Mouse (Mus musculus): ENCODE data around the gene Vamp2.
A peak's percentile ranks its signal among the peaks of the same experiment; 100 is the strongest.

Vamp2 gene

DNA sequence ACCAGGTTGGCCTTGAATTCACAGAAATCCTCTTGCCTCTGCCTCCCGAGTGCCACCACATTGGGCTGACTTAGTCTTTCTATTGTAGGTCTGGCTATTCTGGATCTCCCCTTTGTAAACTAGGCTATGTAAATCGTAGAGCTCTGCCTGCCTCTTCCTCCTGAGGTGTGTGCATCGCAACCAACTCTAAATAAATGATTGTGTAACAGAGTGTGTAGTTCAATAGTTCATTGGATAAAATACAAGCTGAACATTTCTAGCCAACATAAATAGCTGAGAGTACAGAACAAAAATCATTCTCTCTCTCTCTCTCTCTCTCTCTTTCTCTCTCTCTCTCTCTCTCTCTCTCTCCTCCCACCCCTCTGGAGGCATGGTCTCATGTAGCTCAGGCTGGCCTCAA, 26.3 kb downstream of the Vamp2 start:
- no peak for DNase-seq (ENCODE audit: low read depth)

GRCm38 (mm10) chr11:69116843-69117242, 28.6 kb downstream of the Vamp2 start:
- no peak for DNase-seq (ENCODE audit: low read depth)

DNA sequence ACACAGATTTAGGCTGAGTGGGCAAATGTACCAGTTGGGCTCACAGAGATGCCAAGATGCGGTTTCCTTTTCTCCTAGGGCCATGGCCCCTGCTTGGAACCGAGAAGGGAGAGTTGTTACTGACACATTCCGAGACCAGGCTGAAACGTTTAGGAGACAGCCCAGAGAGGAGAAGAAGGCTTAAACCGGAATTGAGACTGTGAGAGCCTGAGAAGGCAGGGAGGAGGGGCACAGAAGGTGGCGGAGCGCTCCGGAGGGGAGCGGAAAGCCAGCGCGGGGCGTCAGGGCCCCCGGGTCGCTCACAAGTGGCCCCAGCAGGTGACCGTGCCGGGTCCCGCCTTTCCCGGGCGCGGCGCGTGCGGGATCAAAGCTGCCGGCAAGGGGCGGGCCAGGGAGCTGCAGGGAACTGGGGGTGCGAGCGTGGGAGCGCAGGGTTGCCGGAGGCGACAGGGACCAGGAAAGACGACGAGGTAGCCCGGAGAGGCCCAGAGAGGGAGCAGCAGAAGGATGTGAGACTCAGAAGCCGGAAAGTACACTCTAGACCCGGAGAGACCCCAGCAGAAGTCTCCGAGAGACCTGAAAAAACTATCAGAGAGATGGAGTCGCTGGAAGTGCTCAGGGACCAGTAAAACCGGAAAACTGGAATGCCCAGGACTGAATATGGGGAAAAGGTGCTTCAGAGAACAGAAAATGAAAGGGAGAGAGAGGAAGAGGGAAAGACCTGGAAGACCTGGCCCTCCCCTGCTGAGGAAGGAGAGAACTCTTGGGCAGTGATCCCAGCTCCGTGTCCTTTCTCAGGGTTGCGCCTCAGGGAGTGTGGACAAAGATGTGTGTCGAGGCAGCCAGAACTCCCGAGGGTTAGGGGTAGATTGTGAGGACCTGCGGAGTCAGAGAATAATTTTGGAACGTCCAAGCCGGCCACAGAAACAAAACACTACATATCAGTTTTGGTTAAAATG, 29.7 kb downstream of the Vamp2 start:
- DNase-seq (ENCODE audit: low read depth), result peak; percentile 49

DNA sequence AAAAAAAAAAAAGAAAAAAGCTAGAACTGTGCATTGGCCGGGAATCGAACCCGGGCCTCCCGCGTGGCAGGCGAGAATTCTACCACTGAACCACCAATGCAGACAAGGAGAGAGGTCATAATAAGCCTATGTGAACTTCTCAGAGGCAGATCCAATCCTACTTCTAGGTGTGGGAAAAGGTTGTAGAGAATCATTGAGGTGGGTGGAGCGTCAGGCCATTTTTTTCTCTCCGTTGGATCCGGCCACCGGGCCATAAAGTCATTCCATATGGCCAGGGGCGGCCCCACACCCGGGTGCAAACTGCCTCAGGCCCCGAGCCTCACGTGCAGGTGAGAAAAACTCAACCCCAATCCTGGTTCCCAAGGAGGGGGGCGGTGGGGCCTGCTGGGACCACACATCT, 30.5 kb downstream of the Vamp2 start:
- peak; percentile 90 for DNase-seq (ENCODE audit: low read depth)

DNA sequence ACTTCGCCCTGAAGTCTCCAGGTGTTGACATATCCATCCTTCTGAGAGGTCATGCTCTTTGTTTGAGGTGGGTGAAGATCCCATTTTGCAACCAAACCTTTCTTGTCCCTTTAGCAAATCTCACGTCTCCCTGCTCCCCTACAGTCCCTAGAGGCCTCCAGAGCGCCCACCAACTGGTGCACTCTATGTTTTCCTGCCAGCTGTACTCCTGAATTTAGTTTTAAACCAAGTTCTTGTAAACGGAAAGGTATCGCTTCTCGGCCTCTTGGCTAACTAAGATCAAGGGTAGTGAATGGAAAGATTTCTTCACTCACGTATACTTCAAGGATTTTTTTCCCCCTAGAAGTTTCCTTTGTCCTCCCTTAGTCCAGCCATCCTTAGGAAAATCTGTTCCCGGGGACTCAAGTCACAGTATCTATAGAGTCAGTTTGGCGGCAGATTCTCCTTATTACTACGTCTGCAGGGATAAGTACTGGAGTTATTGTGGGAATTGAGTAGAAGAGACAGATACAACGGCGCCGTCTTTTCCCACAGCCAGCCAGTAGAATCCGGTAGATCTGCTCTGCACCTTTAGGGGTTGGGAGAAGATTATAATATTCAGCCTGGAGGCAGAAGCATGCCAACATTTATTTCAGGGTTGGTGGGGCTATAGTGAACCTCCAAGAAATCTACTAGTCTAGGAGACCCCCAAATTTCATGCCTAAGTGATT, 31.3 kb downstream of the Vamp2 start:
- no peak for DNase-seq (ENCODE audit: low read depth)

- DNase-seq (ENCODE audit: low read depth), result no peak
Observed at GRCm38 (mm10) chr11:69120221-69121000, 32.1 kb downstream of the Vamp2 start, which contains the start of gene Hes7. Gene Hes7 (plus strand): TSS chr11:69120404.

- DNase-seq (ENCODE audit: low read depth), result no peak
Observed at GRCm38 (mm10) chr11:69121001-69121740, 32.9 kb downstream of the Vamp2 start.

DNA sequence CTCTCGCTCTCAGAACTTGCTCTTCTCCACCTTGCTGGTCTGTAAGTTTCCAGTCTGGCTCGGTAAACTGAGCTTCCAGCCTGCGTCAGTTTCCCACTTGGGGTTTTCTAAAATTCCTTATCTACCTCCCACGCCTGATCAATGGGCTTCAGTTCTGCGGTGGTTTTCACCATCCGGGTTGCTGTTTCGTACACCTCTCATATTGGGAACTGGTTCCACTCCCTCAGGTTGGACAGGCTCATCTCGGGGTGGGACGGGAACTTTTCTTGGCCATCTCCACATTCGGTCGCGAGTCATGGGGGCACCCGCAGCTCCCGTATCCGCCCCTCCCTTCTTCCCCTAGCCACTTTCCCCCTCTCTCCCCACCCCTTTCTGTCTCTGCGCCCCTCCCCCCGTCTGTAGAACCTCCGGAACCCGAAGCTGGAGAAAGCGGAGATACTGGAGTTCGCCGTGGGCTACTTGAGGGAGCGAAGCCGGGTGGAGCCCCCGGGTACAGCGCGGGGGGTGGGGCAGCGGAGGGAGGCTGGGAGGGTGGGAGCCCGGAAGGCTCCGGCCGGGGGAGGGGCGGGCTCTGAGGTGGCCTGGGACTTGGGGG, 33.5 kb downstream of the Vamp2 start:
- DNase-seq (ENCODE audit: low read depth), result no peak

GRCm38 (mm10) chr11:69122336-69122951, 34.2 kb downstream of the Vamp2 start, which contains the start of gene 9130213A22Rik:
Gene 9130213A22Rik (minus strand): TSS chr11:69122589.
- DNase-seq (ENCODE audit: low read depth), result peak; percentile 90

DNA sequence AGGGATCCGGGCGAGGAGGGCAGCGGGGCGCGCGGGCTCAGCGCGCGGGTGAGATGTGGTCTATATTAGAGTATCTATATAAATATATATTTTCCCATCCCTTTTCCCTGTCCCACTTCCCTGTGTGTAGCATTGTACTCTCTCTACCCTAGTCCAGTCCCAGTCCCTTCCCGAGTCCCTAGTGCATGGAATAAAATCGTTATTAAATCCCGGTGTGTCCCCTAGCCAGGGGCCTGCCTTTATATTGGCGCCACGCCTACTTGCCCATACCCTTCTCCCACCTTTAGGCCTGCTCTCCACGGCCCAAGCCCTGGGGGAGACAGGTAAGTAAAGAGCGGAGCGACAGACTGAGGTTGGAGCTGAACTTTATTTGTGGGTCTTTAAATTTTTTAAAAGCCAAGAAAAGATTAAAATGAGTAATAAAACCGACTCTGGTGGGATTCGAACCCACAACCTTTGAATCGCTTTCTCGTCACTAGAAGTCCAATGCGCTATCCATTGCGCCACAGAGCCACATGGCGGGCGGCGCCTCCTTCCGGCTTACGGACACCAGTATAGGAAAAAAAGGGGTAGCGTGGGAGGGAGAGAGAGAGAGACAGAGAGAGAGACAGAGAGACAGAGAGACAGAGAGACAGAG, 34.9 kb downstream of the Vamp2 start:
- peak; percentile 96 for DNase-seq (ENCODE audit: low read depth)

DNA sequence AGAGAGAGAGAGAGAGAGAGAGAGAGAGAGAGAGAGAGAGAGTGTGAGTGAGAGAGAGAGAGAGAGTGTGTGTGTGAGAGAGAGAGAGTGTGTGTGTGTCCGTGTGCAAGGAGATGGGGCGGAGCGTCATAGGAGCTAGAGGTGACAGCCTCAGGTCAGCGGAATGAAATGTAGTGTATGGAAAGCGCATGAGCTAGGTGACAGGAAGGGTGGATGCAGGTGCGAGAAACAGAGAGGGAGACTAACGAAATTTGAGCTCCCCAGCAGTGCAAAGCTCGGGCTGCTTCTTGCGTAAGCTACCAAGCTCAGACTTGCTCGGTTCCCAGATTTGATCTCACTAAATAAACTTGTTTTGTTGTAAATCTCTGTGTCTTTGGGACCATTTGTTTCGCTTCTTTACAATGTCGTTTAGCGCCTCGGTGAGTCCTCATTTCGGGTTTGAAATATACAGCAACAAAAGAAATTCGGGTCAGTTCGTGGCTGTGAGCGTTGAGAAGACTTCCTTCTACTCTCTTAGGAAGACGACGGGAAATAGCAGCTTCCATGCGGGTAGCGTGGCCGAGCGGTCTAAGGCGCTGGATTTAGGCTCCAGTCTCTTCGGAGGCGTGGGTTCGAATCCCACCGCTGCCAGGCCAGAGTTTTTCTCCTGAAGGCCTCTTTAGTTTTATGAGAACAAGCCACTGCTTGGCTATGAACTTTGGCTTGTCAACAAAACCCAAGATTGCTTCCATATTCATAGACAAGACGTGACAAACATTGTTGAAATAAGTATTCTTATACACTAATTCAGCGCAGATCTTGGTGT, 35.6 kb downstream of the Vamp2 start:
- DNase-seq (ENCODE audit: low read depth), result peak; percentile 97

- DNase-seq (ENCODE audit: low read depth), result no peak
Observed at GRCm38 (mm10) chr11:69124498-69124847, 36.2 kb downstream of the Vamp2 start.

DNA sequence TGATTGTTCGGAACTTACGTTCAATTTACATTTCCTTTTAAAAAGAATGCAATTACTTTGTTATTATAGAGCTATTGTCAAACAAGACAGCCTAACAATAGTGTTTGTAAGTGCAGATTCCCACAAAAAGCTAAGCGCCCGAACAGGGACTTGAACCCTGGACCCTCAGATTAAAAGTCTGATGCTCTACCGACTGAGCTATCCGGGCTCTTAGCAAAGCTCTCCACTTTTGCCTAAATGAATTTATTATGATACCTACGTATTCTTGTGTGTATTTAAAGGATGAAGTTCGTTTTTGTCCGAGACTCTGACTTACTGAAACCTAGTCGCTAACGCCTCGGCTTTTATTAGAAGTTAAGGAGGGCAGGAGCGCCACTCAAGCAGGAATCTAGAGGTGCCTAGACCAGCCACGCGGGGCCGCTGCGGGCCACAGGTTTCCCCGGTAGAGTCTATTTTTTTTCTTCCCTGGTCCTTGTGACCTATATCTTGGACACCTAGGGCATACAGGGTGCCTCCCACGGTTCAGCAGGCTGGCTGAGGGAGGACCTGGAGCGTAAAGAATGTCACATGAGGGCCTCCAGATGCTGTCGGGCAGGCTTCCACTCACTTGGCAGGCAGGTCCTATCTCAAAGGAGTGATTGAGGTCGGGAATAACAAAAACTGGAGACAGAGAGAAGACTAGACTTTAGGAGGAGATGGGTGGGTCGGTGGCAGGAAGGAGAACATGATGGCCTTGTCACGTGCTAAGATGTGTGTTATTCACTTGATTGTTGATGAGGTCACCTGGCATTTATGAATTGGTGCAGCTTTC, 37.0 kb downstream of the Vamp2 start:
- peak; percentile 98 for DNase-seq (ENCODE audit: low read depth)

DNA sequence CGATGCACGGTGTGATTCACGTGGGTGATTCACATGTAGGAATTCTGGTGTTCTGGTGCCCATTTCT, 37.4 kb downstream of the Vamp2 start, which contains the start of gene Aloxe3:
TSS of gene Aloxe3 (plus strand) at position 45 of the 67 bp plus-strand sequence.
- no peak for DNase-seq (ENCODE audit: low read depth)

GRCm38 (mm10) chr11:69125919-69126705, 37.8 kb downstream of the Vamp2 start:
- no peak for DNase-seq (ENCODE audit: low read depth)

DNA sequence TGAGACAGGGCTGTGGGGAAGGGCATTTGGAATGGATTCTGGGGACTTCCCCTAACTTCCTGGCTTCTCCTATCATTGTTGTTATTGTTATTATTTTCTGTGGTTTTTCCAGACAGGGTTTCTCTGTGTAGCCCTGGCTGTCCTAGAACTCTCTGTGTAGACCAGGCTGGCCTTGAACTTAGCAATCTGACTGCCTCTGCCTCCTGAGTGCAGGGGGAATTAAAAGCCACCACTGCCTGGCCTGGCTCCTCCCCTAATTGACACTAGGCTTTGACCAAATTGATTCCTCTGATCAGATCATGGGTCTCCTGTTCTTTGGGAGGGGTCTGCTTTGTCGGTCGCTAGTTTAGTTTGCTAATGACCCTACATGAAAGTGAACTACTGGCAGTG, 38.4 kb downstream of the Vamp2 start:
- no peak for DNase-seq (ENCODE audit: low read depth)

GRCm38 (mm10) chr11:69128426-69129122, 40.3 kb downstream of the Vamp2 start:
- no peak for DNase-seq (ENCODE audit: low read depth)

DNA sequence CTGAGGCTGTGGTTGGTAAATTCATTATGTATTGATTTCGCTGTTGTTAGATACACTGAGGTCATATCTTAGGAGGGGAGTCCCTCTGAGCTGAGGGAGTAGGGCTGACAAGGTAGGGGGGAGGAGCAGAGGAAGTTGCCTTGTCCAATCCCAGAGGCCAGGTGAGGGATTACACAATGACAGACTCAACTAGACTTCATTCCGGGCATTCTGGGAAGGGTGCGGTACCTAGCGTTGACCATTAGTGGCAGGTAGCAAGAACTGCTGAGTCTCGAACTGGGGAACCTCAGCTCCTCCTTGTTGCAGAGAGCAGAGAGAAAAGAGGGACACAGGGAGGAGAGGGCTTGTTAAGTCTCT, 45.3 kb downstream of the Vamp2 start:
- no peak for DNase-seq (ENCODE audit: low read depth)

All from 416B (cell line).